Comparison of ENCODE assay signal across 7 mouse cellular contexts in genomic region chr11:4822446-4822842, GRCm38 (mm10). TPM values are rescaled to one million over a fixed set of nuclear protein-coding genes. Genes with fewer than 3 reads are reported as not detected.
DNase-seq lines count a peak whose midpoint lies in the region; ATAC-seq and TF ChIP-seq lines count a peak whose summit lies in the region.
"Not testable (repeated sequence)": the region's sequence is repeated elsewhere in the genome, so short reads cannot be mapped to it uniquely, and the experiment has no call there.

No protein-coding gene starts in this region.

- peaks cover 6 to 42% of the 10 kb centered on the region in 2 experiments for H3K36me3 ChIP-seq in CH12.LX (replicated peaks in 1 of 2; ENCODE audit: control insufficient read depth in 1 of 2, insufficient read depth in 1 of 2, low read length in 1 of 2)
- H3K36me3 ChIP-seq in intestine, postnatal 0 days (ENCODE audit: control insufficient read depth, insufficient read depth); lung, embryonic 14.5 days (ENCODE audit: insufficient read depth): not testable (repeated sequence)

- H3K4me1 ChIP-seq in CH12.LX (ENCODE audit: control insufficient read depth in 1 of 2, insufficient read depth in 2 of 2), result peaks cover 18 to 49% of the 10 kb centered on the region in 2 experiments
- H3K4me1 ChIP-seq in intestine, postnatal 0 days (replicated peaks; ENCODE audit: control insufficient read depth, insufficient read depth, low read length); lung, embryonic 14.5 days (ENCODE audit: insufficient read depth): not testable (repeated sequence)

- not testable (repeated sequence) for H3K4me3 ChIP-seq in CH12.LX (replicated peaks in 1 of 3; ENCODE audit: low read depth in 2 of 3, low read length in 2 of 3, poor library complexity in 1 of 3); gastrocnemius, adult 2 months; intestine, postnatal 0 days (ENCODE audit: low read depth, low read length); left cerebral cortex, adult 2 months; lung, embryonic 14.5 days (ENCODE audit: low read depth, low read length)

- not testable (repeated sequence) for H3K27me3 ChIP-seq in CH12.LX (replicated peaks); intestine, postnatal 0 days (replicated peaks; ENCODE audit: control insufficient read depth, insufficient read depth, low read length); lung, embryonic 14.5 days (ENCODE audit: insufficient read depth, low read length)

- 0 out of 2 replicates have a peak overlapping the region, but pooled peaks have one; percentile 73 for H3K4me2 ChIP-seq in CH12.LX (ENCODE audit: insufficient read depth, low read depth, poor library complexity, severe bottlenecking)
- not testable (repeated sequence) for H3K4me2 ChIP-seq in intestine, postnatal 0 days (replicated peaks; ENCODE audit: low read depth); lung, embryonic 14.5 days

- H3K9me3 ChIP-seq in CH12.LX (replicated peaks; ENCODE audit: low read length); intestine, postnatal 0 days (ENCODE audit: control insufficient read depth); lung, embryonic 14.5 days (ENCODE audit: low read depth, low read length): not testable (repeated sequence)

- H3K27ac ChIP-seq in CH12.LX (ENCODE audit: insufficient read depth, low read depth); gastrocnemius, adult 2 months; intestine, postnatal 0 days (ENCODE audit: low read depth, low read length); left cerebral cortex, adult 2 months; lung, embryonic 14.5 days (ENCODE audit: low read depth): not testable (repeated sequence)

- TF ChIP-seq POLR2A in CH12.LX (IDR thresholded peaks at IDR 0.05; ENCODE audit: low read depth, low read length), result not testable (repeated sequence)

- peak in 1 of 2 experiments; percentile 80; a peak in 2 of 4 replicates for TF ChIP-seq CTCF in CH12.LX (conservative IDR thresholded peaks at IDR 0.05 in 1 of 2, IDR thresholded peaks at IDR 0.05 in 1 of 2; ENCODE audit: low read depth in 2 of 2, low read length in 2 of 2)
- TF ChIP-seq CTCF in gastrocnemius, adult 2 months (IDR thresholded peaks at IDR 0.05), result peak; percentile 28
- TF ChIP-seq CTCF in intestine, postnatal 0 days (IDR thresholded peaks at IDR 0.05; ENCODE audit: low read depth), result peak; percentile 47
- TF ChIP-seq CTCF in left cerebral cortex, adult 2 months (IDR thresholded peaks at IDR 0.05), result peak; percentile 30
- TF ChIP-seq CTCF in lung, embryonic 14.5 days (IDR thresholded peaks at IDR 0.05; ENCODE audit: low read depth), result peak; percentile 34

- not testable (repeated sequence) for H3K79me2 ChIP-seq in CH12.LX (replicated peaks; ENCODE audit: control insufficient read depth, extremely low read depth, insufficient read depth, poor library complexity, severe bottlenecking)

- dilution Hi-C loops in CH12.LX (cut with MboI; ENCODE audit: extremely low pct_ligation_motif_present, extremely low pct_unique_long_range_greater_than_20kb, low sequenced_read_pairs), result not testable (repeated sequence)

- intact Hi-C loops in gastrocnemius, adult 2 months (cut with DNase I), result loop anchor here (5.0 to 10.0 kb wide), 3 partner anchors 90 to 385 kb away; no protein-coding TSS in a partner anchor
- intact Hi-C loops in left cerebral cortex, adult 2 months (cut with DNase I), result loop anchor here (5.0 kb wide), 2 partner anchors 75 to 385 kb away; partner anchors contain the start of gene Cabp7

- WGBS in intestine, postnatal 0 days, result 94% methylated on average over 4 of the region's 4 CpGs
- WGBS in lung, embryonic 14.5 days, result 89% methylated on average over 4 of the region's 4 CpGs

- H3K9ac ChIP-seq in CH12.LX (ENCODE audit: insufficient read depth, low read depth); intestine, postnatal 0 days (ENCODE audit: low read depth, low read length); lung, embryonic 14.5 days: not testable (repeated sequence)

- in situ Hi-C loops in CH12.LX (cut with MboI; ENCODE audit: low pct_ligation_motif_present, low pct_unique_long_range_greater_than_20kb, low sequenced_read_pairs), result not testable (repeated sequence)

- TF ChIP-seq RAD21 in CH12.LX (IDR thresholded peaks at IDR 0.05; ENCODE audit: low read depth, low read length), result peak; percentile 19

- DNase-seq in CH12.LX (ENCODE audit: extremely low read depth); gastrocnemius, adult 2 months; left cerebral cortex, adult 2 months (ENCODE audit: extremely low spot score in 1 of 2, low spot score in 2 of 2); lung, embryonic 14.5 days: not testable (repeated sequence)
- peak; percentile 40 for DNase-seq in NIH3T3 (ENCODE audit: low read depth)
- DNase-seq in adipocyte (ENCODE audit: low spot score), result peak; percentile 28

- not testable (repeated sequence) for TF ChIP-seq EP300 in CH12.LX (IDR thresholded peaks at IDR 0.05; ENCODE audit: low read length)

- ATAC-seq in intestine, postnatal 0 days; lung, embryonic 14.5 days (ENCODE audit: insufficient read depth): not testable (repeated sequence)

TF ChIP-seq in CH12.LX, 34 proteins besides CTCF, POLR2A, EP300 and RAD21:
- TF ChIP-seq SMC3 (IDR thresholded peaks at IDR 0.05; ENCODE audit: low read depth, low read length) (peak; percentile 45), MYC (IDR thresholded peaks at IDR 0.05; ENCODE audit: low read depth, low read length) (peak; percentile 70; the same call in 1 of the 2 replicates)

RNA-seq across cellular contexts. Expression of gene Nf2, which starts 26.9 kb away (rescaled TPM):
- total RNA-seq in CH12.LX (2012; rRNA removed), result 45.2 and 53.6 TPM in 2 replicates
- 50.7 and 54.7 TPM in 2 replicates for total RNA-seq in CH12.LX (2014; rRNA removed)
- 103 and 108 TPM in 2 replicates for polyA plus RNA-seq in CH12.LX (2012; ENCODE audit: insufficient read length, low read depth)
- total RNA-seq in gastrocnemius, adult 2 months (2021), result 10 to 100 TPM; 50.7 to 59.7 TPM
- 16.0 and 16.6 TPM in 2 replicates for polyA plus RNA-seq in intestine, postnatal 0 days (2015; fragmentation: Nextera tagmentation; extraction: Ambion mirVana)
- 10 to 100 TPM; 74.3 to 74.7 TPM for total RNA-seq in left cerebral cortex, adult 2 months (2021)
- 43.3 and 47.6 TPM in 2 replicates for polyA plus RNA-seq in lung, embryonic 14.5 days (2014; fragmentation: Nextera tagmentation; extraction: Ambion mirVana)

RNA-seq across cellular contexts. Expression of gene Nipsnap1, which starts 51.3 kb away (rescaled TPM):
- total RNA-seq in CH12.LX (2012; rRNA removed) (50.7 and 53.5 TPM in 2 replicates), CH12.LX (2014; rRNA removed) (77.6 and 79.3 TPM in 2 replicates)
- polyA plus RNA-seq in CH12.LX (2012; ENCODE audit: insufficient read length, low read depth), result 94.0 and 97.9 TPM in 2 replicates
- under 1 TPM; 0.20 to 0.31 TPM for total RNA-seq in gastrocnemius, adult 2 months (2021)
- 59.1 and 62.0 TPM in 2 replicates for polyA plus RNA-seq in intestine, postnatal 0 days (2015; fragmentation: Nextera tagmentation; extraction: Ambion mirVana)
- total RNA-seq in left cerebral cortex, adult 2 months (2021), result 10 to 100 TPM; 84.8 to 85.8 TPM
- 32.0 and 32.4 TPM in 2 replicates for polyA plus RNA-seq in lung, embryonic 14.5 days (2014; fragmentation: Nextera tagmentation; extraction: Ambion mirVana)

Comparison
In these comparisons a context has a peak if more than half of its experiments do, and no peak if none do; other contexts are left out.
1. RNA of gene Nipsnap1, which starts 51.3 kb away (total RNA-seq): 84.8 to 85.8 TPM in left cerebral cortex, adult 2 months and 50.7 to 79.3 TPM in CH12.LX; 0.20 to 0.31 TPM in gastrocnemius, adult 2 months; every median in the first group is over 10 times any median in the second.